Mouse (Mus musculus) heart, embryonic 12.5 days (tissue): Measurements from ENCODE around the gene Hnrnpl. TPM values are rescaled to one million over a fixed set of nuclear protein-coding genes. Genes with fewer than 3 reads are reported as not detected.

Experiments used
- ATAC-seq: fragments of 200-750 bp; cut with Nextera tagmentation; 2 replicates; pipeline ENCODE4 v1.8.0; 2017; ENCODE audit warnings: moderate TSS enrichment, moderate library complexity; ENCODE audit not compliant: insufficient number of reproducible peaks, low FRiP score
- H3K27ac ChIP-seq: fragments of 300-500 bp; sonication (generic); 2 replicates; pipeline ENCODE4 v1.5.1; 2016; ENCODE audit warnings: mild to moderate bottlenecking, moderate library complexity; ENCODE audit not compliant: poor library complexity, severe bottlenecking
- H3K27me3 ChIP-seq: fragments of 300-500 bp; sonication (generic); replicated peaks from 2 replicates; pipeline ENCODE4 v1.6.1; 2016; ENCODE audit warnings: mild to moderate bottlenecking, moderate library complexity
- H3K36me3 ChIP-seq: fragments of 300-500 bp; sonication (generic); 2 replicates; pipeline ENCODE4 v1.6.1; 2016; ENCODE audit warnings: mild to moderate bottlenecking, moderate library complexity
- H3K4me1 ChIP-seq: fragments of 300-500 bp; sonication (generic); replicated peaks from 2 replicates; pipeline ENCODE4 v1.6.1; 2016; ENCODE audit warnings: mild to moderate bottlenecking
- H3K4me2 ChIP-seq: fragments of 300-500 bp; sonication (generic); 2 replicates; pipeline ENCODE4 v1.6.1; 2016; ENCODE audit warnings: mild to moderate bottlenecking, moderate library complexity
- H3K4me3 ChIP-seq: fragments of 300-500 bp; sonication (generic); 2 replicates; pipeline ENCODE4 v1.5.1; 2016; ENCODE audit warnings: mild to moderate bottlenecking
- H3K9ac ChIP-seq: fragments of 300-500 bp; sonication (generic); 2 replicates; pipeline ENCODE4 v1.6.1; 2016; ENCODE audit warnings: mild to moderate bottlenecking, moderate library complexity
- H3K9me3 ChIP-seq: fragments of 300-500 bp; sonication (generic); replicated peaks from 2 replicates; pipeline ENCODE4 v1.6.1; 2016; ENCODE audit warnings: mild to moderate bottlenecking, moderate library complexity
- WGBS: fragments of 180-500 bp; shearing (Covaris S2); methylation state at CpG from one replicate; pipeline ENCODE4 v1.1.7; 2016; 5-methylcytosine and 5-hydroxymethylcytosine counted together
- polyA plus RNA-seq: library from polyadenylated mRNA; unstranded; fragments of >200 nt; fragmentation: Nextera tagmentation; extraction: Ambion mirVana; gene quantifications from 2 replicates; pipeline ENCODE4 v1.2.1, GENCODE M21; 2016

Hnrnpl gene
- polyA plus RNA-seq, 1 experiment from 2014 or later: 218 TPM

GRCm38 (mm10) chr7:28791706-28792105, 16.6 kb upstream of the Hnrnpl start:
- no peak overlapping the region for H3K4me2 ChIP-seq
- ATAC-seq: no peak
- H3K9me3 ChIP-seq: no peaks in the 10 kb centered on the region
- H3K9ac ChIP-seq: no peak overlapping the region
- no peak overlapping the region for H3K27ac ChIP-seq
- no peaks in the 10 kb centered on the region for H3K27me3 ChIP-seq
- no peak overlapping the region for H3K4me3 ChIP-seq
- peaks cover 11% of the 10 kb centered on the region; the same call in 1 of the 2 replicates for H3K4me1 ChIP-seq
- H3K36me3 ChIP-seq: peaks cover 9% of the 10 kb centered on the region; the same call in 1 of the 2 replicates

GRCm38 (mm10) chr7:28792391-28793185, 15.8 kb upstream of the Hnrnpl start:
- no peaks in the 10 kb centered on the region for H3K9me3 ChIP-seq
- no peak overlapping the region for H3K9ac ChIP-seq
- peaks cover 6% of the 10 kb centered on the region; the same call in 1 of the 2 replicates for H3K36me3 ChIP-seq
- H3K4me3 ChIP-seq: no peak overlapping the region
- no peaks in the 10 kb centered on the region for H3K27me3 ChIP-seq
- H3K4me2 ChIP-seq: no peak overlapping the region
- no peak for ATAC-seq
- H3K27ac ChIP-seq: no peak overlapping the region
- 71% methylated on average over 14 of the region's 14 CpGs for WGBS
- peaks cover 15% of the 10 kb centered on the region; the same call in 1 of the 2 replicates for H3K4me1 ChIP-seq

GRCm38 (mm10) chr7:28793834-28794233, 14.5 kb upstream of the Hnrnpl start:
- ATAC-seq: no peak
- H3K27ac ChIP-seq: no peak overlapping the region
- H3K4me3 ChIP-seq: no peak overlapping the region
- no peaks in the 10 kb centered on the region for H3K9me3 ChIP-seq
- no peaks in the 10 kb centered on the region for H3K27me3 ChIP-seq
- H3K4me1 ChIP-seq: peaks cover 12% of the 10 kb centered on the region; the same call in 1 of the 2 replicates
- H3K4me2 ChIP-seq: no peak overlapping the region
- no peaks in the 10 kb centered on the region for H3K36me3 ChIP-seq
- H3K9ac ChIP-seq: no peak overlapping the region
- 28% methylated on average over 2 of the region's 2 CpGs for WGBS

GRCm38 (mm10) chr7:28794496-28794895, 13.8 kb upstream of the Hnrnpl start:
- peaks cover 8% of the 10 kb centered on the region; the same call in 1 of the 2 replicates for H3K4me1 ChIP-seq
- ATAC-seq: no peak
- no peaks in the 10 kb centered on the region for H3K27me3 ChIP-seq
- no peak overlapping the region for H3K9ac ChIP-seq
- H3K36me3 ChIP-seq: no peaks in the 10 kb centered on the region
- H3K4me3 ChIP-seq: no peak overlapping the region
- no peaks in the 10 kb centered on the region for H3K9me3 ChIP-seq
- no peak overlapping the region for H3K4me2 ChIP-seq
- 72% methylated on average over 3 of the region's 3 CpGs for WGBS
- no peak overlapping the region for H3K27ac ChIP-seq

GRCm38 (mm10) chr7:28795832-28796231, 12.5 kb upstream of the Hnrnpl start:
- Histone ChIP-seq H3K36me3 (no peaks in the 10 kb centered on the region), H3K27ac (no peak overlapping the region), H3K9ac (peak overlapping the region; percentile 5; the same call in 1 of the 2 replicates), H3K4me3 (no peak overlapping the region), H3K4me2 (peak overlapping the region; percentile 57), H3K4me1 (peaks cover 8% of the 10 kb centered on the region; the same call in 1 of the 2 replicates), H3K27me3 (no peaks in the 10 kb centered on the region), H3K9me3 (no peaks in the 10 kb centered on the region)
- WGBS: 64% methylated on average over 15 of the region's 15 CpGs
- no peak for ATAC-seq

- H3K27me3 ChIP-seq: no peaks in the 10 kb centered on the region
- H3K4me3 ChIP-seq: peak overlapping the region; percentile 22
- peaks cover 12% of the 10 kb centered on the region for H3K4me1 ChIP-seq
- no peaks in the 10 kb centered on the region for H3K36me3 ChIP-seq
- H3K9ac ChIP-seq: peak overlapping the region; percentile 52
- 10% methylated on average over 32 of the region's 32 CpGs for WGBS
- H3K27ac ChIP-seq: no peak overlapping the region
- peak overlapping the region; percentile 57 for H3K4me2 ChIP-seq
- no peaks in the 10 kb centered on the region for H3K9me3 ChIP-seq
- peak; percentile 67; the same call in 1 of the 2 replicates for ATAC-seq
Measured at GRCm38 (mm10) chr7:28796562-28796975, 11.8 kb upstream of the Hnrnpl start.

- WGBS: 89% methylated on average over 9 of the region's 9 CpGs
Measured at GRCm38 (mm10) chr7:28799994-28800393, 8.3 kb upstream of the Hnrnpl start.

GRCm38 (mm10) chr7:28801451-28801850, 6.9 kb upstream of the Hnrnpl start:
- WGBS: 67% methylated on average over 3 of the region's 3 CpGs
- no peak overlapping the region for H3K4me3 ChIP-seq
- H3K4me2 ChIP-seq: no peak overlapping the region
- ATAC-seq: no peak
- H3K9me3 ChIP-seq: no peaks in the 10 kb centered on the region
- H3K27me3 ChIP-seq: no peaks in the 10 kb centered on the region
- H3K4me1 ChIP-seq: peaks cover 37% of the 10 kb centered on the region
- peak overlapping the region; percentile 87 for H3K27ac ChIP-seq
- H3K36me3 ChIP-seq: no peaks in the 10 kb centered on the region
- no peak overlapping the region for H3K9ac ChIP-seq

More at GRCm38 (mm10) chr7:28799994-28800393, 8.3 kb upstream of the Hnrnpl start:
- H3K36me3 ChIP-seq: no peaks in the 10 kb centered on the region
- H3K9ac ChIP-seq: no peak overlapping the region
- H3K9me3 ChIP-seq: no peaks in the 10 kb centered on the region
- H3K27ac ChIP-seq: no peak overlapping the region
- no peak overlapping the region for H3K4me3 ChIP-seq
- no peak overlapping the region for H3K4me2 ChIP-seq
- H3K4me1 ChIP-seq: peaks cover 39% of the 10 kb centered on the region
- ATAC-seq: no peak
- no peaks in the 10 kb centered on the region for H3K27me3 ChIP-seq

- Histone ChIP-seq H3K36me3 (no peaks in the 10 kb centered on the region), H3K4me3 (no peak overlapping the region), H3K27me3 (no peaks in the 10 kb centered on the region), H3K27ac (peak overlapping the region; percentile 87), H3K9ac (peak overlapping the region; percentile 44; the same call in 1 of the 2 replicates), H3K4me2 (peak overlapping the region; percentile 28), H3K9me3 (no peaks in the 10 kb centered on the region), H3K4me1 (peaks cover 31% of the 10 kb centered on the region)
- WGBS: 30% methylated on average over 10 of the region's 10 CpGs
- ATAC-seq: peak; percentile 33; the same call in 1 of the 2 replicates
Measured at GRCm38 (mm10) chr7:28801901-28802670, 6.3 kb upstream of the Hnrnpl start.

GRCm38 (mm10) chr7:28802846-28803588, 5.3 kb upstream of the Hnrnpl start:
- Histone ChIP-seq H3K9me3 (no peaks in the 10 kb centered on the region), H3K27me3 (no peaks in the 10 kb centered on the region), H3K4me1 (peaks cover 36% of the 10 kb centered on the region), H3K27ac (peak overlapping the region; percentile 87), H3K4me2 (peak overlapping the region; percentile 28), H3K4me3 (no peak overlapping the region), H3K36me3 (no peaks in the 10 kb centered on the region), H3K9ac (peak overlapping the region; percentile 50)
- 5% methylated on average over 10 of the region's 10 CpGs for WGBS
- ATAC-seq: peak; percentile 82
